Mouse (Mus musculus): Measurements from ENCODE around the gene Ccdc12.

Ccdc12 gene

GRCm38 (mm10) chr9:110656249-110657221 lies at the start of gene Ccdc12:
TSS of gene Ccdc12 (plus strand) at chr9:110656503.
- peak; percentile 97 for DNase-seq

GRCm38 (mm10) chr9:110611471-110611870 lies 44.8 kb upstream of the Ccdc12 start:
- DNase-seq: no peak

DNA sequence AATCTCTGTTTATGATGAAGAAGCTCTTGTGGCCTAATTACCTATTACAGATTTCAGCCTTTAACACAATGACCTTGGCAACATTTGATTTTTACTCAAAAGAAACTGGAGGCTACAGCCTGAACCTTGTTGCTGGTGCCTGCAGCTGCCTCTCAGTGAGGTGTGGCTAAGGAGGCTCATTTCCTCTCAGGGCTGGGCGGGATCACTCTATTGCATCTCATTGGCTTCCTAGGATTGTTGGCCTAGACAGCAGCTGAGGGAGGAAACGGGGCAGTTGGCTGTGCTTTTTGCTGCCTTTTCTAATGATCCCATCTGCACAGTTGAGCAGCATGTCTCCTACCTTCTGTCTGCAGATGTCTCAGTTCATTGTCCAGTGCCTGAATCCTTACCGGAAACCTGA lies 39.2 kb upstream of the Ccdc12 start:
- DNase-seq: no peak

- no peak for DNase-seq
These were observed 36.1 kb upstream of the Ccdc12 start for GRCm38 (mm10) chr9:110620180-110620579.

GRCm38 (mm10) chr9:110620685-110621084 lies 35.6 kb upstream of the Ccdc12 start:
- no peak for DNase-seq

GRCm38 (mm10) chr9:110622621-110623219 lies 33.6 kb upstream of the Ccdc12 start:
- DNase-seq: no peak

- no peak for DNase-seq
These were observed 32.7 kb upstream of the Ccdc12 start for GRCm38 (mm10) chr9:110623416-110624195.

DNA sequence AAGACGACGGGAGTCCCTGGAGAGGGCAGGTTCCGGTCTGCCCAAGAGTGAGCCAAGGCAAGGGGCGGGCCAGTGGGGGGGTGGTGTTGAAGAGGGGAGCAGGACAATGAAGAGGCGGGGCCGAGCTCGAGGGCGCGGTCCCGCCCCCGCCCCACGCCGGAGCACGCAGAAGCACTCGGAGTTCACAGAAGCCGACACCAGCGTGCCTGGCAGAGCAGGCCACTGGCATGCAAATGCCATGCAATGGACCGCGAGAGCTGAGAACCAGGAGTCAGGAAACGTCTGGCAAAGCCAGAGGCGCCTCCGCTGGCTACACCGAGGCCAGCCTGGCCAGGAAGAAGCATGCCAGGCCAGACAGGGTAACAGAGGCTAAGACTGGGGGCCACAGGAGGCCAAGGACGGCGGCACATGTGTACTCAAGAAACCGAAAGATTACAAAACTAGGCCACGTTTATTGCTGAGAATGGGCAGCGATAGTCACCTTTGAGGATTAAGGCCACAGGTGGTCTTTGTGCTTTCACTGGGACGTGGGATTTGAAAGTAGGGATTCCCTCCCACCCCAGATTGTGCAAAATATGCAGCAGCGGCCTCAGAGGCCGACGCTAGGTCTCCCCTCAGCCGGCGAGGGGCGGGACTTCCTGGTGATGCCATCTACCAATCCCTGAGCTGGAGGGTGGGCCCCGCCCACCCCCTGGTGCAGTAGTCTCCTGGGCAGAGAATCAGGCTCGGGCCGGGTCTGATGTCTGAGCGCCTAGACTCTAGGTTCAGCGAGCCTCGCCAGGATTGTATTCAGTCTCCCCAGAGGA lies 31.7 kb upstream of the Ccdc12 start, which contains the start of gene Nradd:
TSS of gene Nradd (minus strand) at position 92 of the 806 bp plus-strand sequence.
- peak; percentile 98 for DNase-seq

DNA sequence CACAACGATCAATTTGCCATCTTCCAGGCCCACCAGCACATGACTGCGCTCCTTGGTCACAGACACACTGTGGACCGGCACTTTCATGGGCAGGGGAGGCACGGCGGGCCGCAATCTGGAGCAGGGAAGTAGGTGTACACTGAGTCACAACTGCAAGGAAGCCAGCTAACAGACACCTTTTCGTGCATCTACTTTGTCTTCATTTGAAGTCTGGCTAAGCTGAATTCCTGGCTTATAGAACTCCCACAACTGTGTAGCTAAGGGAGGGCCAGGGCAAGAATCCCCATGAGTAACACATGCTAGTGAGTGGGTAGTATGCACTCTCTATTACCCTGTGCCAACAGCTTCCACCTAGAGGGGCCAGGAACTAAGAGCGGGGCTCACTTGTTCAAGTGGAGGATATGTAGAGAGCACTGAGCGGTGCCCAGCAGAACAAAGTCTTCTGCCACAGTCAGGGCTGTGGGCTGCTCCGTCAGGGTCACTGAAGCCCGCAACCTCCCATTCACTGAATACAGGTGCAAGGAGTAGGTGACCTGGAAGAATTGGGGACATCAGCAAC lies 30.9 kb upstream of the Ccdc12 start:
- no peak for DNase-seq

DNA sequence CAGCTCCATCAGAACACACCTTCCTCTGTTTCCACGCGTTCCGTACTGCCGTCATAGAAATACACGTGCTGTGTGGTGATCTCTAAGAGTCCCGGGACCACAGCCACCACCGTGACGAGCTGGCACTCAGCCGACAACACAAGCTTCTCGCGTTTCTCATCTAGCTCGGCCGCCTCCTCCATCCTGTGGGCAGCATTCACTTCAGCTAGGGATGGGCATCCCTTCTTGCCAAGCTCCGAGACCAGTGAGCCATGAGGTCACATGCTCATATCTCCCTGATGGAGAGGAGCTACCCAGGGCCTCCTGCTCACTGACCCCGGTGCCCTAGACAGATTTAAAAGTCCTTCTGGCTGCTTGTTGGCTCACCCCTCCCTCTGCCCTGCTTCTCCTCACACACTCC lies 26.1 kb upstream of the Ccdc12 start:
- no peak for DNase-seq

DNA sequence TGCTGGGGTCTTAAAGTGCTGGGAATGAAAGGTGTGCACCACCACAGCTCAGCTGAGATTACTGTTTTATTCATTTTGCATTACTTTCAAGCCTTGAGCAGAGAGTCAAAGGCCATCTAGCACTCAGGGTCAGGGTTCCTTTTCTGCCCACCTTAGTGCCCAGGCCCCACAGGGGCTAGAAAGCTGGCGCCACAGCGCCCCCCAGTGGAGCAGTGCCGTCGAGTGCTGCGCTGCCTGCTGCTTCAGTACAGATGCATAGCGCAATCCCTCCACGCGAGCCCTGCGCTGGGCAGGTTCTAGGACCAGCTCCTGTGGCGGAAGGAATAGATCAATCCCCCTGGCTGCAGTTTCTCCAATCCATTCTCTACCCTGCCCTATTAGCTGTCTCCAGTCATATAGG lies 25.1 kb upstream of the Ccdc12 start:
- DNase-seq: peak; percentile 87

- peak; percentile 75 for DNase-seq
These were observed 24.5 kb upstream of the Ccdc12 start for GRCm38 (mm10) chr9:110631651-110632275.

DNA sequence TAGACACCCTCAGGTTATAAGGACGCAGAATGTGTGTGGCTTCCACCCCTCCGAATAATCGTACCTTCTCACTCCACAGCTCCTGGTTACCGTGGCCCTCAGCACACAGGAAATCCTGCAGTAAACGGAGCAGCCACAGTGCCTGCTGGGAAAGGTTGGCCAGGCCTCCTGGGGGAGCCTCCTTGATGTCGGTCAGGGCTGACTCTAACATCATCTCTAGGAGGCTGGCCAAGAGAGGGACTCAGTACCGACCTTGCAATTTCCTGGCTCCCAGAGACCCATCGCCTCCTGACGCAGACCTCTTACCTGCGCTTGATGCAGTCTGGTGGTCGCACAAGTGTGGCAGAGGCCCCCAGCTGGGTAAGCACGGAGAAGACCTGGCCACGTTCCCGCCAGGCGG lies 23.6 kb upstream of the Ccdc12 start:
- no peak for DNase-seq

- DNase-seq: no peak
These were observed 22.4 kb upstream of the Ccdc12 start for GRCm38 (mm10) chr9:110633882-110634281.

- DNase-seq: peak; percentile 89
These were observed 21.1 kb upstream of the Ccdc12 start for GRCm38 (mm10) chr9:110635225-110635624.

DNA sequence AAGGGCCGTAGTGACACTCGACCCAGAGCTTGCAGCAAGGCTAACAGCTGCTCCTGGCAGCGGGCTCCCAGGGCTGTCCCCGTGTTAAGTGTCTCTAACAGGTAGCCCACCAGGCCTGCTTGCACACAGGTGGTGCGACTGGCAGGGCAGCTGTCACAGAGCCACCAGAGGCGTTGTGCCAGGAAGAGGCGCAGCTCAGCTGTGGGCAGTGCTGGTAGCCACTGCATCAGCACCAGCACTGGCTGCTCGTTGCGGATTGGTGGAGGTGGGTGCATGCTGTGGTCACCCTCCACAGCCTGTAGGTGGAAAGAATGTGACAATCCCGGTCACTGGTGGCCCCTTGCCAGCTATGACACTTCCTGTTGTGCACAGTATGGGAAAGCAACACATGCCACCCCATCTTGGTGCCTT lies 17.7 kb upstream of the Ccdc12 start:
- DNase-seq: no peak

DNA sequence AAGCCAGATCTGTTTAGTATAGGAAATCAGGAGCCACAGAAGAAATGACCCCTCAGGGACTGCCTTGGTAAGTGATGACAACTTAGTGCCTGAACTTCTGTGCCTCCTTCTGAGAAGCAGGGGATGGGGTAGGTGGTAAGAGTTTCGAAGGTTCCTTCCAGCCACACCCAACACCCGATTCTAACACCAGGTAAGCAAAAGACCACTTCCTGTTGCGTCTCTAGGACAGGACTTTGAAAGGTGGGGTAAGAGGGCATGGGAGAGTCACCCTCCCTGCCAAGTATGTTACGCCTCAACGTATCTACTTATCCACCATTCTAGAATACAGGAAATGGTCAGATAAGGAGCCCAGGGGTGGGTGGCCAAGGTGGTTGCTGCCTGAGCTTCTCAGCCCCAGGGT lies 15.3 kb upstream of the Ccdc12 start:
- no peak for DNase-seq

GRCm38 (mm10) chr9:110642812-110643524 lies 13.3 kb upstream of the Ccdc12 start:
- DNase-seq: no peak

DNA sequence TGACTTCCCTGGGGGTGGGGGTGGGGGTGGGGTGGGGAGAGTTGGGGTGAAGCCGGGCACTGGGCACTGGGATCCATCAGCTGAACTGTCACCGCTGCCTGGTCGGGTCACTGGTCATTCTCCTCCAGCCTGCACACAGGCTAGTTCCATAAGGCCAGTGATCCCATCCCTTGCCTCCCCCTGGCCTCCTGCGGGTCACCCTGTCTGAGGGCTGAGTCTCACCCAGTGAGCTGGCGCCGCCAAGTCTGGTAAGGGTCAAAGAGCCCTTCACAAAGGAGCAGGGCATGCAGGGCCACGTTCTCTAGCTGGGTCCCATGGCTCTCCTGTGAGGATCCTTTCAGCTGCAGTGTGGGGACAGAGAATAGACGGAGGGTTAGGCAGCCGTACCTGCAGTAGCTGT lies 12.5 kb upstream of the Ccdc12 start:
- no peak for DNase-seq

DNA sequence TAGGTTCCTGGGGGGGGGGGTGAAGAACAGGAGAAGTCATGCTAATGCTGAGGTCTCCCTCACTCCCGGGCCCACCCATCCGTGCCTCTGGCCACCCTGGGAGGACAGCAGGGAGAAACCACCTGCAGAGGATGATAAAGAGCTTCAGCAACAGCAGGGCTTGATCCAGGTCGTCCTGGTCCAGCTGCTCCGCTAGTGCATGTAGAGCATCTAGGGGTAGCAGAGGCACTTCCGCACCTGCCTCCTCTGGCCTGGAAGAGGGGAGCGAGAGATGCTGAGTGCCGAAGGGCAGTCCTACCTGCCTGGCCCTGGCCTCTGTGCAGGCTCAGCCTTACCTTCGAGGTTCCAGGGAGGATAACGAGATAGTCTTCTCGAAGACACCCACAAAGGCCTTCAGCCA lies 12.0 kb upstream of the Ccdc12 start:
- DNase-seq: no peak

- DNase-seq: no peak
These were observed 11.1 kb upstream of the Ccdc12 start for GRCm38 (mm10) chr9:110645219-110645618.

Measured in embryo, embryonic 11 days (tissue).